Mouse (Mus musculus) urinary bladder, adult 18-20 months (tissue): ENCODE data around the gene Gtf2ird1.
"Not testable (repeated sequence)": the region's sequence is repeated elsewhere in the genome, so short reads cannot be mapped to it uniquely, and the experiment has no call there.

Source experiments
- DNase-seq, 2 experiments: peaks; one replicate each; pipeline ENCODE4 v3.0.0; 2022; ENCODE audit warnings: low spot score in 2 of 2, mixed read lengths in 2 of 2

Gene Gtf2ird1

DNA sequence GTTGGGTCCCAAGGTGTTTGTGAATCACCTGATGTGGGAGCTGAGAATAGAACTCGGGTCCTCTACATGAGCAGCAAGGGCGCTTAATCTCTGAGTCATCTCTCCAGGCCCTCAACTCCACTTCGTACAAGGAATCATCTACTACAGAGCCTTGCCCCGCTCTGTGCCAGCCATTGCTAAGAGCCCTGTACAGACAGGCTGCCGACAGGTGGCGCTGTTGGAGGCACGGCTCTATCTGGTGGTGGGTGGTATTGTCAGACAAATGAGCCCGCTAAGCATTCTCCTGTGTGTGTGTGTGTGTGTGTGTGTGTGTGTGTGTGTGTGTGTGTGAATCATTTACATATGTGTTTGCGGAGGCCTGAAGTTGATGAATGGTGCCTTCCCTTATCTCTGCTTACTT, 111.1 kb downstream of the Gtf2ird1 start:
- no peak for DNase-seq

DNA sequence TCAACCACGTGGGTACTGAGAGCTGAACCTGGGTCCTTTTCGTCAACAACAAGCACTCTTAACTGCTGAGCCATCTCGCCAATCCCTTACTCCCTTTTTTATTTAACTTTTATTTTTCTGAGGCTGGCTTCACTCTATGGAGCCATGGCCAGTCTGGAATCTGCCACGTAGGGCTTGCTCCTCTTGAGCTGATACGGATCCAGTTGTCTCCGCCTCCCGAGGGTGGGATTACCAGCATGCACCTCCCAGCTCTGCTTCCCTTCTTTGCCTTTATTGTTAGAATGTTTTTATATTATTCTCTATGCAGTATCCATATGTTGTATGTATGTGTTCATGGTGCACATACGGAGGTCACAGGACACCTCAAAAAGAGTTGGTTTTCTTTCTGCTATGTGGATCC, 112.4 kb downstream of the Gtf2ird1 start:
- no peak for DNase-seq

DNA sequence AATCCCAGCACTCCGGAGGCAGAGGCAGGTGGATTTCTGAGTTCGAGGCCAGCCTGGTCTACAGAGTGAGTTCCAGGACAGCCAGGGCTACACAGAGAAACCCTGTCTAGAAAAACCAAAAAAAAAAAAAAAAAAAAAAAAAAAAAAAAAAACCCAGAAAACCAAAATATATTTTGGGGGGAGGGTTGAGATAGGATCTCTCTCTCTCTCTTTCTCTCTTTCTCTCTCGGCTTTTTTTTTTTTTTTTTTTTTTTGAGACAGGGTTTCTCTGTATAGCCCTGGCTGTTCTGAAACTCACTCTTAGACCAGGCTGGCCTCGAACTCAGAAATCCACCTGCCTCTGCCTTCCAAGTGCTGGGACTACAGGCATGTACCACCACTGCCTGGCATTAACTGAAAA, 113.0 kb downstream of the Gtf2ird1 start:
- not testable (repeated sequence) for DNase-seq

DNA sequence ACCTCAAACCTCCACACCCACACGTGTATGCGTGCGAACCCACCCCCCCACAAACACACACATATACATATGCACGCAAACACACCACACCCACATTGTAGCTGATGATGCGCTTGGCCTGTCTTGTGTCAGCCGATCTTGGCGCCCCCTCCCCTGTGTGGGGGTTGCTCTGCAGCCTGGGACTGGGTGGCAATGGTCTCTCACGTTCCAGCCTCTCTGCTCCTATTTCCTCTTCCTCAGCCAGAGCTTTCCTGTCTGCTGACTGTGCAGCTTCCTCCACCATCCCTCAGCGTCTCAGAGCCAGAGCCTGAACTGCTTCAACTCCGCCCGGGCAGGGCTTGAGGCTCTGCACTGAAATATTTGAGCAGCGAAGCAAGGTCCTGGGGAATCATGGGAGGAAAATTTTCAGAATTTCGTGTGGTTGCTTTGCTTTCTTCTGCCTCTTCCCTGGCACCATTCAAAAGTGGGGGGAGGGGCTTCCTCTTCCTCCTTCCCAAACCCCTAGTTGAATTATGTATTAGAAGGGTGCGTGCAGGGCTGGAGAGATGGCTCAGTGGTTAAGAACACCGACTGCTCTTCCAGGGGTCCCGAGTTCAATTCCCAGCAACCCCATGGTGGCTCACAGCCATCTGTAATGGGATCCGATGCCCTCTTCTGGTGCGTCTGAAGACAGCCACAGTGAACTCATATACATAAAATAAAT, 113.9 kb downstream of the Gtf2ird1 start:
- DNase-seq = no peak

DNA sequence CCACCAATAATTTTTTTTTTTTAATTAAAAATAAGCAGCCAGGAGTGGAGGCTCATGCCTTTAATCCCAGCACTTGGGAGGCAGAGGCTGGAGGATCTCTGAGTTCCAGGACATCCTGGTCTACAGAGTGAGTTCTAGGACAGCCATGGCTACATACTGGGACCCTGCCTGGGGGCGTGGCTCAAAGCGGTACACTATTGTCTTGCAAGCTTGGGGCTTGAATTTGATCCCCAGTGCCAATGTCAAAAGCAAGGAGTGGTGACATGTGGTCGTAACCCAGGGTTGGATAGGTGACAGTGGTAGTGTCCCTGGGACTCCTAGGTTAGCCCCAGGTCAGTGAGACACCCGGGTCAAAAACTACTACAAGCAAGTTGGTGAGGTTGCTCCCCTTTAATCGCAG, 114.8 kb downstream of the Gtf2ird1 start:
- DNase-seq = no peak

DNA sequence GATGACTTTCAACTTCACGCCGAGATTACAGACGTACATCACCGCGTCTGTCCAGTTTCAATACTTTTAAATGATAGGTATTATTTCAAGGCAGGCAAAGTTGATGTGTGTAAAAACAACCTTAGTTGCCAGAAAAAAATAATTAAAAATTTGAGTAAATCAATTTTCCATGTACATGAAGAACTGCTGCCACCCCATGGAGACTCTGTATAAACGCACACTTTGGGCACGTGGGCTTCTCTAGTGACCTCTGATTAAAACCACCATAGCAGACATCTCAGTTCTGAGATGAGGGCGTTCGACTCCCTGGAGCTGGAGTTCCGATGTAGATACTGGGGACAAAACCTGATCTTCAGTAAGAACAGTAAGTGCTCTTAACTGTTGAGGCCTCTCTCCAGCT, 115.2 kb downstream of the Gtf2ird1 start:
- DNase-seq = no peak

DNA sequence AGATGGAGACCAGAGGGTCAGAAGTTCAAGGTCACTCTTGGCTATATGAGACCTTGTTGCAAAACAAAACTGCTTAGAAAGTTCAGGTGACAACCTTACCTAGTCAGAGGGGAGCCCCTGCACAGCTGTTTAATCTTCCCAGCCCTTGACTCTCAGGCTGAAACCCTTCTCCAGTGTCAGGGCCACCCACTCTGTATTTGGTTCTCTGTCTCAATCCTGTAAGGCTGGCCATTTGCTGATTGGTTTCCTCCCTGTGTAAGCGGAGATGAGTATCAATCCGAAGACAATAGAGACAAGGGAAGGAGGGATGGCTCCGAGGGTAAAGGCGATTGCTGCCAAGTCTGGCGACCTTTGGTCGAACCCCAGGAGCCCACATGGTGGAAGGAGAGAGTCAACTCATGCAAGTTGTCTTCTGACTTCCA, 116.4 kb downstream of the Gtf2ird1 start:
- DNase-seq = no peak

DNA sequence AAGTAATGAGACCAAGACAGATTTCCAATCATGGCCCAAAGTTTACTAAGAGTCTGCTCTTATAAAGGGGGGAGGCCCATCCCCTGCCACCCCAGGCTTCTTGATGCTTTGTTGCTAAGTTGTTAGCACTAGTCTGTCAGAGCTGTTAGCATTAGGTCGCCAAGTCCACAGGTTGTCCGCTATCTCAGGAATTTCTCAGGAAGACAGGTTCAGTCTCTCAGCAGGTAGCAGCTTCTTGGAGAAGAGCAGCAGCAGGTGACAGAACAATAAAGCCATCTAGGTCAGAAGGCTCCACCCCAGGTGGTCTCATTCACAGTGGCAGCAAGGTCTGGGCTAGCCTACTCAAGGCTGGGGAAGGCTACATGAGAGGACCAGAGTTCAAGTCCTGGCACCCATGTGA, 119.5 kb downstream of the Gtf2ird1 start:
- not testable (repeated sequence) for DNase-seq

DNA sequence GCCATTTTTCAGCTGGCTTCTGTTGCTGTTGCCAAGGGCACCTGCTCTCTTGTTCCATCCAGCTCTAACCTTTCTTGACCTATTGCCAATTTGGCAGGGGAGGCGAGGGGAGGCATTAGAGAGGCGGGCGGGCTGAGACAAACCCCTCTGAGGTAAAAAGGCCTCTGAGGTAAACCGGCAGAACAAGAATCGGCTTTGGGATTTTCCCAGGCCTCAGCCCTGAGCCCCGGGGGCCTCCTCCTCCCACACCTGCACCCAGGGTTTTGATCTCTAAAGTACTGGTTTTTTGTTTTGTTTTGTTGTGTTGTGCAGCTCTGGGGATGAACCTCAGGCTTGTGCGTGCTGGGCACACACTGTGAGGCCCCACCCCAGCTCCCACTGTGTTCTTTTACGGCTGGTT, 123.8 kb downstream of the Gtf2ird1 start:
- DNase-seq = peak in 1 of 2 experiments; percentile 72

DNA sequence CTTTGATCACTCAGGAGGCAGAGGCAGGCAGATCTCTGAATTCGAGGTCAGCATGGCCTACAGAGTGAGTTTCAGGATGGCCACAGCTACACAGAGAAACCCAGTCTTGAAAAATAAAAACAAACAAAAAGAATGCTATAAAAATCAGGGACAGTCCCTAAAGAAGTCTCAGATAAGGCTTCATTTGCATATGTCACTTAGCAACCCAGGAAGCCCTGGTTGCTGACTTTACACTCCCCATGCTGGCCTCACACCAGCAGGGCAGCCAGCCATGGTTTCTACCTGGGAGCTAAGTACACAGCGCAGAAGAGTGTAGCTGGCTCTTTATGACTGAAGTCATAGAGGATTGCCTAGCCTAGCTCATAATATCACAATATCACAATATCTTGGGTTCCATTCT, 126.4 kb downstream of the Gtf2ird1 start:
- no peak for DNase-seq

DNA sequence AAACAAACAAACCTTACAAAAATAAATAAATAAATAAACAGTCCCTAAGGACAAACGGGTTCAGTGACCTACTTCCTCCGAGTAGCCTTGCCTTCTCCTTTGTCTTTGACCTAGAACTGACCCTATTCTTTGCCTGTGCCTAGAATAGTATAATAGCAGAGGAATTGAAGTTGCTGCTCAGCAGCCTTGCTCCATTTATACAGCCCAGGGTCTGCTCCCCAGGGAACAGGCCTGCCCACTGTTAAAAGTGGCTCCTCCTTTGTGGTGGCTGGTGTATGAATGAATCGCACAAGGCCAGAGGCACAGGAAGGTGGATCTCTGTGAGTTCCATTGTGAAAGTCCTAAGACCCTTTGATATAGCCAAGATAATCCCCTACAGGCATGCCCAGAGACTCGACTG, 127.2 kb downstream of the Gtf2ird1 start:
- no peak for DNase-seq

DNA sequence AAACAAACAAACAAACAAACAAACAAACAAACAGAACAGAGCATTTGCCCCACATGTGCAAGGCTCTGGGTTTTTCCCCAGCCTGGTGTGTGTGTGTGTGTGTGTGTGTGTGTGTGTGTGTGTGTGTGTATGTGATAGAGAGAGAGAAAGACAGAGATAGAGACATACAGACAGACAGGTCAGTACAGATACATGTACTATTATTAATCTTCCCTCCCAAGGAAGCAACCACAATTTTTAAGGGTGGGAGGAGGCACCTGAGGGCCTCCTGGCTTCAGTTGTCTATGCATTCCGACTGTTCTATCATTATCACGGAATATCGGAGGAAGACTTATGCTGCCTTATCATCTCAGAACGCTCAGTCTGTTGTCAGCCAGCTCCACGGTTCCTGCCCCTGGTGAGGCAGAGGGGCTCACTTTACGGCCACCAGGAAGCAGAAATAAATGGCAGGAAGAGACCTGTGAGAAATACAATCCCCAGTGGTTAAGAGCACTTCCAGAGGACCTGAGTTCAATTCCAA, 128.0 kb downstream of the Gtf2ird1 start:
- no peak for DNase-seq

DNA sequence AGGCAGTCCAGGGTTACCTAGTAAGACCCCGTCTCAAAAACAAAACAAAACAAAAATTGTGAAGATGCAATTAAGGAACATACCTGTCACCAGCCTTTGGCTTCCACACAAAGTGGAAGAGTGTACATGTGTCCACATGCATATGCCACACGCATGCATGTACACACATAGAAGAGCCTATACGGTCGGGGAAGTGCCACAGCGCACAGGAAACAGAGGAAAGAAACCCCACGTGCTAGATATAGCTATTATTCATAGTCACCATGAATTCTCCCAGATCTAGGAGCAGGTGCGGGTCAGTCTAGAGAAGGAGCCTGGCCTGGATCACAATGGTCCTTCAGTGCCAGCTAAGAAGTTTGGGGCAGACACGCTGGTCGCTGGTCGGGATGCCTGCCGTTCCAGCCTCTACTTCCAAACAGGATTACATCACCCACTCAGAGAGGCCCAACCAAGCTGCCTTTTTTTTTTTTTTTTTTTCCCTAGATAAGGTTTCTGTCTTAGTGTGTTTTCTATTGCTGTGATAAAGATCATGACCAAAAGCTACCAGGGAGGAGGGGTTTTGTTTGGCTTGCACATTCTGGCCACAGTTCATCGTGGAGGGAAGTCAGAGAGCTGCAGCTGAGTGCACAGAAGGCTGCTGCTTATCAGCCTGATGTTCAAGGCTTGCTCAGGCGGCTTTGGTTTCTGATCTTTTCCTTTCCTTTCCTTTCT, 130.5 kb downstream of the Gtf2ird1 start:
- DNase-seq = peak in 1 of 2 experiments; percentile 57

DNA sequence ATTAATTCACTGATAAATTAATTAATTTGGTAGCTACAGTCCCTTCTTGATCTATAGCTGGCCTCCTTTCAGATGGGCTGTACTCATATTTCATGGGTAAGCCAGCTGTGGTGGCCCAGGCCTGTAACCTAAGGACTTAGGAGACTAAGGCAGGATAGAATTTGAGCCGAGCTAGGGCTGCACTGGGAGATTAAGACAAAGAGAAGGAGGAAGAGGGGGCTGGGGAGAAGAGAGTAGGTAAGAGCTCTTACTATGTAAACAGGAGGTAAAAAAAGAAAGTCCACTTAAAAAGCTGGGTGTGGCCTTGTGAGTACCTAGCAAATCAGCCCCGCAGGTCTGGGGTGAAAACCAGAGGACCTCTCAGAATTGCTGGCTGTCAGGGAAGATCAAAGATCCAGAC, 132.6 kb downstream of the Gtf2ird1 start:
- DNase-seq = no peak

DNA sequence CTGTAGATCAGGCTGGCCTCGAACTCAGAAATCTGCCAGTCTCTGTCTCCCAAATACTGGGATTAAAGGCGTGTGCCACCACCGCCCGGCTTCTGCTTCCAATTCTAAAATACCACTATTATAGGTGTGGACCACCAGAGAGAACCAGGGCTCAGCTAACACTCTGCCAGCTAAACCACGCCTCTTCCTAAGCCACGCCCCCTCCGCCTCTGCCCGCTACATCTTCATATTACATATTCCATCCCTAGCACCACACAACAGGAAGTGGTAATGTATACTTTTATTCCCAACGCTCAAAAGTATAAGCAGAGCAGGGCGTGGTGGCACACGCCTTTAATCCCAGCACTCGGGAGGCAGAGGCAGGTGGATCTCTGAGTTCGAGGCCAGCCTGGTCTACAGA, 133.2 kb downstream of the Gtf2ird1 start:
- no peak for DNase-seq

DNA sequence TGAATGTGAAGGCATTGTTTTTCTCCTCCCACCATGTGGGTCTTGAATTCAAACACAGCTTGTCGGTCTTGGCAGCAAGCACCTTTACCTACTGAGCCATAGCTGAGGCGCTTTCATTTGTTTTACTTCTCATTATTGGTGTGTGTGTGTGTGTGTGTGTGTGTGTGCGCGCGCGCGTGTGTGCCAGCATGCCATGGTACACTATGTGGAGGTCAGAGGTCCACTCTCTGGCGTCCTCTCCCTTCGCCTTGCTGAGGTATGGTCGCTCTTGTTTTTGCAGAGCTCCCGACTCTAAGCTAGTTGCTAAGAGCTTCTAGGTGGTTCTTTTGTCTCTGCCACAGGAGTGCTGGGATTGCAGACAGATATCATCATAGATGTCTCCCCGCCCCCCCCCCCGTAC, 134.2 kb downstream of the Gtf2ird1 start:
- no peak for DNase-seq

DNA sequence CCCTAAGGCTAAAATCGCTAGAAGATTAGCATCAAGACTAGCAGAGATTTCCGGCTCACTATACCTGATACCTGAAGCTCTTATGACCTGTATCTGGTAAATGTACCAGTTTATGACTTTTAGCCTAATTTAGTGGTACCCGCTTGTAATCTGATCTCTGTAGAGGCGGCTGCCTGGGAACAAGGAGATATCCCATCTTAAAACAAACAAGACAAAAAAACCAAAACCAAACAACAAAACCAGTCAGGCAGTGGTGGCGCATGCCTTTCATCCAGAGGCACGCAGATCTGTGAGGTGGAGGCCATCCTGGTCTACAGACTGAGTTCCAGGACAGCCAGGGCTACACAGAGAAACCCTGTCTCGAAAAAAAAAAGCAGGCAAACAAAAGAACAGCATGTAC, 134.8 kb downstream of the Gtf2ird1 start:
- DNase-seq = no peak

DNA sequence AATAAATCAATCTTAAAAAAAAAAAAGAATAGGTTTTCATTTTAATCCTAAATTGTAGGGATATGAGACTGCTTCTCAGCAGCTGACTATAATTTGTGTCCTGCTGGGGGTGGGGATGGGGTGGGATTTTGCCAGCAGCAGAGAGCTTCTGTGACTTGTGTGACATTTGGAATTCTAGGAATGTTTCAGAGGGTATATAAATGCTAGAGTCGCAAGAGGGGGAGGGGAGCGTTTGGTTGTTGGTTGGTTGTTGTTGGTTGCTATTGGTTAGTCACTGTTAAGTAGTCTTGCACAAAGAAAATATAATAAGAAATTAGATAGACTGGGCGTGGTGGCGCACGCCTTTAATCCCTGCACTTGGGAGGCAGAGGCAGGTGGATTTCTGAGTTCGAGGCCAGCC, 137.6 kb downstream of the Gtf2ird1 start:
- no peak for DNase-seq

DNA sequence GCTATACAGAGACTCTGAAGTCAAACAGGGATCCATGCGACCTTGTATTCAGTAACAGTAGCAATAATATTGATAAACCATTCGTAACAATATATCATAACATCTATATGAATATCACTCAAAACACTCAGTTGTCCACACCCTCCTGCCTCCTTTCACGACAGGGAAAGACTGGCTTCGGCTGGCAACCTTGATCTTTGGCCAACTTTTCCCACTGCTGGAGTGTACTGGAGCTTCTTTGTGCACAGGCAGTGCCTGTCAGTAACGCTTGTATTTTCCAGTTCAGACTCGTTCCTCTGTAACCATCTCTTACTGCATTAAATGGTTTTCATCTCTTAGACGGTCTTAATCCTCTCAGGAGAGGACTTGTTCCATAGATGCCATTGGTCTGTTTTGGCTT, 139.8 kb downstream of the Gtf2ird1 start:
- DNase-seq = no peak

DNA sequence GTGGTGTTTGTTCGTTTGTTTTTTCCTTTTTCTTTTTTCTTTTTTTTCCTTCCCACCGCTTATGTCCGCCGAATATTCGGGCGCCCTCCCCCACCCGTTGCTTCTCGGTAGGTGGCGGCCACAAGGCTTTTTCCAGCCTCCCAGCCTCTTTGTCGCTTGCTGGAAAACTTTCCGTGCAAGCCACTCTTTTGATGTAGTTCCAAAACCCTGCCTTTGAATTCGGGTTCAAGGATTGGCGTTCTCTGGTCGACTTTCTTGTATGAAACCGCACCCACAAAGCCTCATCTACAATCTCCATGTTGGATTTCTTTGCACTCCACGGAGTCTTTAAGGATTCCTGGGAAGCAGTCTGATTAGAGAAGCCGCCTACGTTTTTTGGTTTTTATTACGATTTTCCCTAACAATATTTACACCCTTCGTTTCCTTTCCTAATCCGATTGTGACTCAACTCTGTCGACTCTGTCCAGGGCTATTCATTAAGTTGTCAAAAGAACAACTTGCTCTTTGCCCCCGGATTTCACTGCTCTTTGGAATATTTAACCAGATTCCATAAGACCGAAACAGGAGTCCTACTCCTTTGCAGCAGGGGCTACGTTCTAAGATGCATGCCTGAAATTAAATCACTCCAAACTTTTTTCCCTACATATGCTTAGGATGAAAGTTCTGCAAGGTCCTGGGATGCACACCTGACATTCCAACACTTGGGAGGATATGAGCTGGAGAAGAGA, 140.7 kb downstream of the Gtf2ird1 start:
- DNase-seq = peak in 1 of 2 experiments; percentile 52

DNA sequence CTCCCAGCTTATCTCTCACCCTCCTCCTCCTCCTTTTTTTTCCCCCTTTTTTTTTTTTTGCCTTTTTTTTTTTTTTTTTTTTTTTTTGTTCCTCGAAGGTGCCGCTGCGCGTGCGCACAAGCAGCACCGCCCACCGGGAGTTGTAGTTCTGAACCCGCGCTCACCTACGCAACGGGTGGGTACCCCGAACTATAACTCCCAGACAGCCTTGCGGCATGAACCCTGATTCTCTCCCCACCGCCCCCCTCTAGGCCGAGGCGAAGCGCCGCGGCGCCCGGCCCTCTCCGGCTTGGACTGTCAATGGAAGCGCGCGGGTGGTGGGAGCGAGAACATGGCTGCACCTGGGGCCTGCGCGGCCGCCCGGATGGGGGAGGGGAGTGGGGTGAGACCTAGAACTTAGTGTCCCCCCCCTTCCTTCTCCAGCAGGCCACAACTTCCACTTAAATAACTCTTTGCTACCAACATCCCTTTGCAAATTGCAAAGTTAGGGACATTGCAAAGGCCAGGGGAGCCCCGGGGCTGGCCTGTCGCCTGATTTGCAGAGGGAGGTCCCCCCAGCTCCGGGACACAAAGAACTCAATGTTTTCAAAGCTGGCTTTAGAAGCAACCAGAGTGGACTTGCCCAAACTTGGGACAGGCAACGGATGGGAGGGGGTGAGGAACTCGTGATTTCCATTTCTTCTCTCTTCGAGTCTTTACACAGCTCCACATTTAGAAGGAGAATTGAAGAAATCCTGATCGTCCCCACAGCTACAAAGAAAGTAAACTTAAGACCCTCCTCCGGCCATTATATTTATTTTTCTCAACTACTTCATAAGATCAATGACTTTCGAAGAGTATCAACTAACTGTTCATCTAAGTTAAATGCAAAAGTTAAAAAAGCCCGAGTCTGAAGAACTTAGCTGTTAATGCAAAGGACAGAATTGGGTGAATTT, 141.6 kb downstream of the Gtf2ird1 start, which contains the start of gene Gtf2i:
Gene Gtf2i, minus strand, starts transcription at position 73 of the 935 bp plus-strand sequence.
- peak; percentile 71 to 93 for DNase-seq
